Mouse (Mus musculus): ENCODE data around the gene Chpf.

The Chpf gene

GRCm38 (mm10) chr1:75440661-75441060 is 38.4 kb downstream of the Chpf start:
- no peak for DNase-seq (ENCODE audit: low spot score)

GRCm38 (mm10) chr1:75438782-75439181 is 40.3 kb downstream of the Chpf start:
- DNase-seq (ENCODE audit: low spot score), result no peak

GRCm38 (mm10) chr1:75435475-75436328 is 43.4 kb downstream of the Chpf start, which contains the start of gene Gmppa:
Gene Gmppa (plus strand): TSS chr1:75435930.
- DNase-seq (ENCODE audit: low spot score), result peak; percentile 72

GRCm38 (mm10) chr1:75425796-75426471 is 53.2 kb downstream of the Chpf start:
- DNase-seq (ENCODE audit: low spot score), result no peak
